Mouse (Mus musculus) C2C12 (cell line): ENCODE results near the gene Gm20388. TPM values are rescaled to one million over a fixed set of nuclear protein-coding genes. Genes with fewer than 3 reads are reported as not detected.

Experiments
- H3K27me3 ChIP-seq: one replicate; pipeline ENCODE4 v1.6.1; 2011; ENCODE audit not compliant: control insufficient read depth, insufficient read depth, insufficient read length
- H3K36me3 ChIP-seq: one replicate; pipeline ENCODE4 v1.6.1; 2011; ENCODE audit not compliant: control insufficient read depth, insufficient read depth
- H3K4me3 ChIP-seq: one replicate; pipeline ENCODE4 v1.5.1; 2011; ENCODE audit warnings: mild to moderate bottlenecking, control low read depth; ENCODE audit not compliant: poor library complexity, insufficient read depth, severe bottlenecking
- H3K79me2 ChIP-seq: one replicate; pipeline ENCODE4 v1.6.1; 2011; ENCODE audit not compliant: control insufficient read depth, insufficient read depth
- H3K79me3 ChIP-seq: one replicate; pipeline ENCODE4 v1.6.1; 2011; ENCODE audit warnings: low read depth, control low read depth
- H3ac ChIP-seq: one replicate; pipeline ENCODE3; 2011; ENCODE audit warnings: low read depth; ENCODE audit not compliant: control insufficient read depth, insufficient read length
- CEBPB ChIP-seq: IDR thresholded peaks from one replicate; pipeline ENCODE4 v1.6.1; 2011; ENCODE audit warnings: low read depth, mild to moderate bottlenecking, control low read depth, moderate library complexity
- CTCF ChIP-seq: IDR thresholded peaks from one replicate; pipeline ENCODE4 v1.5.1; 2011; ENCODE audit not compliant: control insufficient read depth, insufficient read depth, insufficient read length
- FOSL1 ChIP-seq: IDR thresholded peaks from one replicate; pipeline ENCODE4 v1.8.0; 2011; ENCODE audit warnings: mild to moderate bottlenecking, low read length; ENCODE audit not compliant: poor library complexity, insufficient read depth, severe bottlenecking
- MAX ChIP-seq: IDR thresholded peaks from one replicate; pipeline ENCODE4 v1.6.1; 2011; ENCODE audit warnings: mild to moderate bottlenecking, control low read depth
- MYOD1 ChIP-seq: IDR thresholded peaks from one replicate; pipeline ENCODE4 v1.6.1; 2011; ENCODE audit warnings: low read depth; ENCODE audit not compliant: control insufficient read depth, insufficient read length
- MYOG ChIP-seq: IDR thresholded peaks from one replicate; pipeline ENCODE4 v1.6.1; 2011; ENCODE audit not compliant: control insufficient read depth, insufficient read length; ENCODE audit errors: extremely low read depth
- USF1 ChIP-seq: IDR thresholded peaks from one replicate; pipeline ENCODE4 v1.6.1; 2011; ENCODE audit warnings: low read depth, mild to moderate bottlenecking, control low read depth, moderate library complexity
- polyA plus RNA-seq: library from polyadenylated mRNA; unstranded; fragments of >200 nt; fragmentation: generic; extraction: Trizol; gene quantifications from one replicate; pipeline ENCODE4 v1.2.1, GENCODE M21; 2012; ENCODE audit warnings: missing spikeins

The Gm20388 gene
- polyA plus RNA-seq, 1 experiment = 15.0 TPM

- H3K27me3 ChIP-seq = peaks cover 65% of the 10 kb centered on the region
Measured at GRCm38 (mm10) chr8:120687786-120688185, 777.1 kb downstream of the Gm20388 start.

DNA sequence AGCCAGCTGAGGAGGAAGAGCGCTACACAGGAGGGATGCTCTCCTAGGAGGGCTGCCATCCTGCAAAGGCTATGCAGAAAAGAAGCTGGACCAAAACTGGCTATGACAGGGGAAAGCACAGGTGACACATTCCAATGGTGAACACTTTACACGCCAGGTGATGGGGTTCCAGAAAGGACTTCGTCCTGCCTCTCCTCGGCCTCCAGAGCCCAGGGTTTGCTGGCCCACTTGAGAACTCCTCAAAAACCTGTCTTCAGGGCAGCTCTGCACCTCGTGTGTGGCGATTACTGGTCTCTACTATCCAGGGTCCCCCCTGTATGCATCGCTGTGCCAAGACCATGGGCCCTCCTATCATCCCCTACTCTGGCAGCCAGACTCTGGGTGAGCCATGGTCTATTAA, 777.9 kb downstream of the Gm20388 start:
- H3K27me3 ChIP-seq = peaks cover 62% of the 10 kb centered on the region
- H3ac ChIP-seq = no peak overlapping the region
- H3K4me3 ChIP-seq = no peak overlapping the region
- TF ChIP-seq CTCF = no peak
- H3K36me3 ChIP-seq = no peaks in the 10 kb centered on the region
- no peaks in the 10 kb centered on the region for H3K79me3 ChIP-seq
- no peaks in the 10 kb centered on the region for H3K79me2 ChIP-seq

More at GRCm38 (mm10) chr8:120687786-120688185, 777.1 kb downstream of the Gm20388 start:
- Histone ChIP-seq H3K79me2 (no peaks in the 10 kb centered on the region), H3K36me3 (no peaks in the 10 kb centered on the region), H3K79me3 (no peaks in the 10 kb centered on the region), H3K4me3 (no peak overlapping the region), H3ac (no peak overlapping the region)
- no peak for TF ChIP-seq MAX
- no peak for TF ChIP-seq MYOG
- no peak for TF ChIP-seq USF1
- no peak for TF ChIP-seq CEBPB
- TF ChIP-seq CTCF = no peak
- TF ChIP-seq FOSL1 = no peak
- TF ChIP-seq MYOD1 = no peak

- Histone ChIP-seq H3K79me2 (no peaks in the 10 kb centered on the region), H3K4me3 (no peak overlapping the region), H3K27me3 (peaks cover 51% of the 10 kb centered on the region), H3K36me3 (no peaks in the 10 kb centered on the region), H3K79me3 (no peaks in the 10 kb centered on the region), H3ac (no peak overlapping the region)
- no peak for TF ChIP-seq FOSL1
- TF ChIP-seq MAX = no peak
Measured at GRCm38 (mm10) chr8:120692934-120693333, 782.3 kb downstream of the Gm20388 start.

GRCm38 (mm10) chr8:120693861-120694493, 783.3 kb downstream of the Gm20388 start:
- Histone ChIP-seq H3K79me3 (no peaks in the 10 kb centered on the region), H3K79me2 (no peaks in the 10 kb centered on the region), H3K27me3 (peaks cover 41% of the 10 kb centered on the region), H3ac (no peak overlapping the region), H3K36me3 (no peaks in the 10 kb centered on the region), H3K4me3 (no peak overlapping the region)
- TF ChIP-seq CTCF (no peak), MYOG (no peak), CEBPB (no peak), MAX (no peak), FOSL1 (no peak), USF1 (no peak), MYOD1 (no peak)

GRCm38 (mm10) chr8:120696401-120697153, 785.9 kb downstream of the Gm20388 start:
- Histone ChIP-seq H3ac (no peak overlapping the region), H3K79me2 (no peaks in the 10 kb centered on the region), H3K27me3 (peaks cover 45% of the 10 kb centered on the region), H3K79me3 (no peaks in the 10 kb centered on the region), H3K4me3 (no peak overlapping the region), H3K36me3 (no peaks in the 10 kb centered on the region)
- TF ChIP-seq MYOG (no peak), MAX (no peak), CEBPB (no peak), MYOD1 (no peak), USF1 (no peak), FOSL1 (no peak), CTCF (no peak)
